Mouse (Mus musculus): ENCODE measurements around the gene Ndnf. TPM values are rescaled to one million over a fixed set of nuclear protein-coding genes. Genes with fewer than 3 reads are reported as not detected.

Gene Ndnf
- under 1 TPM in 3 of 4 experiments, not detected in 1; 0.04 to 0.07 (median 0.05) TPM for total RNA-seq (2022)

- DNase-seq (ENCODE audit: low spot score in 2 of 2) = peak in 1 of 2 experiments; percentile 19
Measured at GRCm38 (mm10) chr6:65671451-65671850, at the start of gene Ndnf. TSS of gene Ndnf (plus strand) at chr6:65671590.

GRCm38 (mm10) chr6:65623016-65623715 lies 48.2 kb upstream of the Ndnf start:
- DNase-seq (ENCODE audit: low spot score in 2 of 2) = no peak

- no peak for DNase-seq (ENCODE audit: low spot score in 2 of 2)
Measured at GRCm38 (mm10) chr6:65630578-65630977, 40.8 kb upstream of the Ndnf start.

GRCm38 (mm10) chr6:65632184-65632583 lies 39.2 kb upstream of the Ndnf start:
- DNase-seq (ENCODE audit: low spot score in 2 of 2) = no peak

- no peak for DNase-seq (ENCODE audit: low spot score in 2 of 2)
Measured at GRCm38 (mm10) chr6:65642431-65642830, 29.0 kb upstream of the Ndnf start.

- no peak for DNase-seq (ENCODE audit: low spot score in 2 of 2)
Measured at GRCm38 (mm10) chr6:65644110-65644509, 27.3 kb upstream of the Ndnf start.

- DNase-seq (ENCODE audit: low spot score in 2 of 2) = no peak
Measured at GRCm38 (mm10) chr6:65646408-65646807, 25.0 kb upstream of the Ndnf start.

GRCm38 (mm10) chr6:65647731-65648130 lies 23.7 kb upstream of the Ndnf start:
- DNase-seq (ENCODE audit: low spot score in 2 of 2) = no peak

GRCm38 (mm10) chr6:65651376-65651775 lies 20.0 kb upstream of the Ndnf start:
- DNase-seq (ENCODE audit: low spot score in 2 of 2) = no peak

GRCm38 (mm10) chr6:65661272-65661671 lies 10.1 kb upstream of the Ndnf start:
- DNase-seq (ENCODE audit: low spot score in 2 of 2) = no peak

GRCm38 (mm10) chr6:65662050-65662449 lies 9.3 kb upstream of the Ndnf start:
- no peak for DNase-seq (ENCODE audit: low spot score in 2 of 2)

- no peak for DNase-seq (ENCODE audit: low spot score in 2 of 2)
Measured at GRCm38 (mm10) chr6:65663990-65664389, 7.4 kb upstream of the Ndnf start.

- DNase-seq (ENCODE audit: low spot score in 2 of 2) = no peak
Measured at GRCm38 (mm10) chr6:65666295-65666694, 5.1 kb upstream of the Ndnf start.

- no peak for DNase-seq (ENCODE audit: low spot score in 2 of 2)
Measured at GRCm38 (mm10) chr6:65669971-65670370, 1.4 kb upstream of the Ndnf start.

- no peak for DNase-seq (ENCODE audit: low spot score in 2 of 2)
Measured at GRCm38 (mm10) chr6:65670981-65671411, 394 bp upstream of the Ndnf start.

GRCm38 (mm10) chr6:65672131-65673031 lies 991 bp downstream of the Ndnf start:
- no peak for DNase-seq (ENCODE audit: low spot score in 2 of 2)

- no peak for DNase-seq (ENCODE audit: low spot score in 2 of 2)
Measured at GRCm38 (mm10) chr6:65693938-65694337, 22.5 kb downstream of the Ndnf start.

GRCm38 (mm10) chr6:65720676-65721075 lies 49.3 kb downstream of the Ndnf start:
- no peak for DNase-seq (ENCODE audit: low spot score in 2 of 2)

- DNase-seq (ENCODE audit: low spot score in 2 of 2) = no peak
Measured at GRCm38 (mm10) chr6:65725677-65726076, 54.3 kb downstream of the Ndnf start.

GRCm38 (mm10) chr6:65728261-65728660 lies 56.9 kb downstream of the Ndnf start:
- no peak for DNase-seq (ENCODE audit: low spot score in 2 of 2)

- no peak for DNase-seq (ENCODE audit: low spot score in 2 of 2)
Measured at GRCm38 (mm10) chr6:65739442-65739841, 68.1 kb downstream of the Ndnf start.

- DNase-seq (ENCODE audit: low spot score in 2 of 2) = no peak
Measured at GRCm38 (mm10) chr6:65743144-65743870, 71.9 kb downstream of the Ndnf start.
